Mouse (Mus musculus): ENCODE results near the gene Gm10577. TPM values are rescaled to one million over a fixed set of nuclear protein-coding genes. Genes with fewer than 3 reads are reported as not detected.

The Gm10577 gene
- polyA plus RNA-seq, 1 experiment from 2014 or later, result not detected

DNA sequence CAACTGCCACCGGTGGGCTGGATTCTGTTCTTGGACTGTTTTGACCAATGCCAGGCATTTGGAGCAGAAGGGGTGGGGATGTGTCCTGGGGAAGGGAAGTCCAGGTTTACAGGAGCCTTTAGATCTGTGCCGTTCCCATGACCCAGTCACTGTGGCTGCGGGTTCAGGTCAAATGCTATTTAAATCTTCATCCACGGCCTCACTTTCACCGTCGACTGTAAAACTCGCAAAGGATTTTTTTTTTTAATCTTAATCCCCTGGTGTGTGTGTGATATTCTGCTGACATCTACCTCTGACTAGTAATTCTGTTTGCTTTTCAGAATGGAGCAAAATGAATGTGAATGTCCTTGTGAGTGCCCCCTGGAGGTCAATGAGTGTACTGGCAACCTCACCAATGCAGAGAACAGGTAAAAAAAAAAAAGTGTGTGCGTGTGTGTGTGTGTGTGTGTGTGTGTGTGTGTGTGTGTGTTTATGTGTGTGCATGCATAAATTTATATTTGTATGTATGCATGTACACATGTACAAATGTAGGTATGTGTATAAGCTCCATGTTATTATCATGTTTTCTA lies 32.2 kb downstream of the Gm10577 start:
- no peaks in the 10 kb centered on the region for H3K4me1 ChIP-seq (replicated peaks; ENCODE audit: control insufficient read depth, insufficient read depth, low read length)
- H3K27ac ChIP-seq (ENCODE audit: low read length), result no peak overlapping the region
- no peaks in the 10 kb centered on the region for H3K9me3 ChIP-seq (ENCODE audit: control insufficient read depth, low read length)
- no peak overlapping the region for H3K4me3 ChIP-seq (ENCODE audit: low read length)
- no peaks in the 10 kb centered on the region for H3K27me3 ChIP-seq (ENCODE audit: control insufficient read depth, insufficient read depth, low read depth, low read length)
- no peak overlapping the region for H3K4me2 ChIP-seq (ENCODE audit: low read depth, low read length)
- H3K36me3 ChIP-seq (ENCODE audit: control insufficient read depth, insufficient read depth, low read length), result peaks cover 21% of the 10 kb centered on the region
- no peak overlapping the region for H3K9ac ChIP-seq (ENCODE audit: low read length)
- 70% methylated on average over 8 of the region's 8 CpGs for WGBS
- ATAC-seq (ENCODE audit: low read depth), result no peak

- Histone ChIP-seq H3K9me3 (ENCODE audit: control insufficient read depth, low read length) (no peaks in the 10 kb centered on the region), H3K9ac (ENCODE audit: low read length) (no peak overlapping the region), H3K4me3 (ENCODE audit: low read length) (no peak overlapping the region), H3K27ac (ENCODE audit: low read length) (no peak overlapping the region), H3K27me3 (ENCODE audit: control insufficient read depth, insufficient read depth, low read depth, low read length) (no peaks in the 10 kb centered on the region), H3K36me3 (ENCODE audit: control insufficient read depth, insufficient read depth, low read length) (peaks cover 14% of the 10 kb centered on the region), H3K4me1 (replicated peaks; ENCODE audit: control insufficient read depth, insufficient read depth, low read length) (no peaks in the 10 kb centered on the region), H3K4me2 (ENCODE audit: low read depth, low read length) (no peak overlapping the region)
- WGBS, result 87% methylated on average over 1 of the region's 1 CpGs
- ATAC-seq (ENCODE audit: low read depth), result no peak
Measured at GRCm38 (mm10) chr4:100987187-100987586, 33.3 kb downstream of the Gm10577 start.

DNA sequence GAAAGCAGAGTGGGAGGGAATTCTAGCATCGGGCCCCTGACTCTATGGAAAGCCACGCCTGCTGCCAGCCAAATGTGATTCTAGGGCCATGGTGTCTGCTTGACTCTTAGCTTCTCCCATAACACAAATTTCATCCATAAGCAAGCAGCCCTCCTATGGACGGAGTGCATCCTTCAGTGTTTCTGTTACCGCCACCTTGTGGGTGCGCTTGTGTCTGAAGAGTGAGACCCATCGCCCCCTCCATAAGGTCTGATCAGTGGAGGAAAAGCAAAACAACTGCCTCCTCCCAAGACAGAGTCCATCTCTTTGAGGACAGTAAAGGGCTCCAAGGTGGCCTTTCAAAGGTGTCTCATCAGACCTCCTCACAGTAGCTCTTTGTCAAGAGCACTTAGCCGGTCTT lies 43.0 kb downstream of the Gm10577 start:
- Histone ChIP-seq H3K36me3 (ENCODE audit: control insufficient read depth, insufficient read depth, low read length) (peaks cover 11% of the 10 kb centered on the region; the same call in 1 of the 2 replicates), H3K4me2 (ENCODE audit: low read depth, low read length) (no peak overlapping the region), H3K4me3 (ENCODE audit: low read length) (no peak overlapping the region), H3K27ac (ENCODE audit: low read length) (no peak overlapping the region), H3K9me3 (ENCODE audit: control insufficient read depth, low read length) (no peaks in the 10 kb centered on the region), H3K4me1 (replicated peaks; ENCODE audit: control insufficient read depth, insufficient read depth, low read length) (no peaks in the 10 kb centered on the region), H3K27me3 (ENCODE audit: control insufficient read depth, insufficient read depth, low read depth, low read length) (no peaks in the 10 kb centered on the region), H3K9ac (ENCODE audit: low read length) (no peak overlapping the region)
- no peak for ATAC-seq (ENCODE audit: low read depth)
- WGBS, result 80% methylated on average over 7 of the region's 7 CpGs

DNA sequence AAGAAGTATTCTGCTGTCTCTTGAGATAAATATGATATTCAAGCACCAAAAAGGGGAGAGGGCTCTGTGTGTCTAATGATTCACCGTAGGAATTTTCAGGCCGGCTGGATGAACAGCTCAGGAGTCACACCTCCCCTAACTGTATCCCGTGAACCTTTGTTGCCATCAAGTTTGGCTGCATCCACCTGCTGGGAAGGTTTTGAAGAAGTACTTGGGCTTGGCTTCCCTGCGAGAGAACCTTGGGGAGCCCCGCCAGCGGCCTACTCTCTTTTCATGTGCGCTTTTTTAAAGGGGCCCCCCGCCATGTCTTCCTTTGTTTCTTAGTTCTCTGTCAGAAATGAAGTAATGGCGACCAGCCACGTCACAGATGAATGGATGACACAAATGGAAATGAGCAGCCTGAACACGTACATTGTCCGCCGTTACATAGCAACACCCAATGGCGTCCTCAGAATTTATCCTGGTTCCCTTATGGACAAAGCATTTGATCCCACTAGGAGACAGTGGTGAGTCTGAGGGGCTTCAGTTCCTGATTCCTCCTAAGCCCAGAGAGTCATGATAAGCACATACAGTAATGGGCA lies 46.0 kb downstream of the Gm10577 start:
- WGBS, result 93% methylated on average over 14 of the region's 14 CpGs
- no peak overlapping the region for H3K9ac ChIP-seq (ENCODE audit: low read length)
- H3K4me2 ChIP-seq (ENCODE audit: low read depth, low read length), result no peak overlapping the region
- no peaks in the 10 kb centered on the region for H3K9me3 ChIP-seq (ENCODE audit: control insufficient read depth, low read length)
- H3K27ac ChIP-seq (ENCODE audit: low read length), result no peak overlapping the region
- no peaks in the 10 kb centered on the region for H3K4me1 ChIP-seq (replicated peaks; ENCODE audit: control insufficient read depth, insufficient read depth, low read length)
- H3K36me3 ChIP-seq (ENCODE audit: control insufficient read depth, insufficient read depth, low read length), result peaks cover 17% of the 10 kb centered on the region; the same call in 1 of the 2 replicates
- H3K4me3 ChIP-seq (ENCODE audit: low read length), result no peak overlapping the region
- no peak for ATAC-seq (ENCODE audit: low read depth)
- no peaks in the 10 kb centered on the region for H3K27me3 ChIP-seq (ENCODE audit: control insufficient read depth, insufficient read depth, low read depth, low read length)

GRCm38 (mm10) chr4:100973641-100974454 lies 46.6 kb downstream of the Gm10577 start:
- Histone ChIP-seq H3K4me3 (ENCODE audit: low read length) (no peak overlapping the region), H3K36me3 (ENCODE audit: control insufficient read depth, insufficient read depth, low read length) (peaks cover 17% of the 10 kb centered on the region; the same call in 1 of the 2 replicates), H3K9me3 (ENCODE audit: control insufficient read depth, low read length) (no peaks in the 10 kb centered on the region), H3K27me3 (ENCODE audit: control insufficient read depth, insufficient read depth, low read depth, low read length) (no peaks in the 10 kb centered on the region), H3K4me1 (replicated peaks; ENCODE audit: control insufficient read depth, insufficient read depth, low read length) (no peaks in the 10 kb centered on the region), H3K4me2 (ENCODE audit: low read depth, low read length) (no peak overlapping the region), H3K27ac (ENCODE audit: low read length) (no peak overlapping the region), H3K9ac (ENCODE audit: low read length) (no peak overlapping the region)
- ATAC-seq (ENCODE audit: low read depth), result no peak
- WGBS, result 86% methylated on average over 16 of the region's 16 CpGs

Other genes starting within 250 kb of the Gm10577 start
- 9.0 and 10.5 TPM in 2 replicates for gene Cachd1, start 244.0 kb downstream of the Gm10577 start, polyA plus RNA-seq (2015; fragmentation: Nextera tagmentation; extraction: Ambion mirVana)
- 13.8 and 14.5 TPM in 2 replicates for gene Raver2, start 48.3 kb upstream of the Gm10577 start, polyA plus RNA-seq (2015; fragmentation: Nextera tagmentation; extraction: Ambion mirVana)
- 76.9 and 81.7 TPM in 2 replicates for gene Jak1, start 244.6 kb upstream of the Gm10577 start, polyA plus RNA-seq (2015; fragmentation: Nextera tagmentation; extraction: Ambion mirVana)

Measured in lung, embryonic 16.5 days (tissue).